Mouse (Mus musculus): Measurements from ENCODE around the gene Fam98c. TPM values are rescaled to one million over a fixed set of nuclear protein-coding genes. Genes with fewer than 3 reads are reported as not detected.

Fam98c gene
- total RNA-seq, 2 experiments from 2014 or later: 11.9 to 13.7 TPM

DNA sequence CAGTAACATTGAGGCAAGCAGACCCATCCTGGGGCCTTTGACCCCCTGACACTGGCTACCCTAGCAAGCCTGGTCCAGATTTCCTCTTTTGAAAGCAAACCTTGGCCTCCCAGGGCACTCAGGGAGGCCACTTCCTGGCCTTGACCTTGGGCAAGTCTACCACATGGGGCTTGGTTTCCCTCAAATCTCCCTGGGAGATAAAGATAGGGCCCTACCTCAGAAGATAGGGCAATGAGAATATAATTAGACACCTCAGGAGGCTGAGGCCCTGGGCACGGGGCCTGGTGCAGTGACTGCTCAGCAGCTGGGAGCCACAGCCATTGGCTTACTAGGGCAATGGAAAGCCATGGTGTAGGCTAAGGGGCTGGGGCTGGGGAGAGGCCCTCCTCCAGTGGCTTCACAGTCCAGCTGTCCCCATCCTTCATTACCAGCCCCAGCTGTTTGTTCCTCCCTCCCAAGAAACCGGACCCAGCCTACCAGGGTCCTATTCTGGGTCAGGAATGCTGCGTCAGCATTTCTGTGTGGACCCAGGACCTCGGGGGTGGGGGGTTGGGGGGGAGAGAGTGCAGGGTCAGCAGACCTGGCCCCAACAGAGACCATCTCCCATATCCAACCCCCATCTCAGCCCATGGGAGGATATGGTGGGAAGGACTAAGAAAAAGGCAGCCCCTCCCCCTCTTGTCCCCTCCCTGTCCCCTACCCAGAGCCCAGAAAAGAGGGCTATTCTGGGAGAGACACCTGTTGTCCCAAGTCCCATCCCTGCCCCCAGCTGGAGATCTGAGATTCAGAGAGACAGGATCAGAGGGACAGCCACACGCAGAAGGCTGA lies 32.3 kb downstream of the Fam98c start:
- intact Hi-C loops (cut with DNase I): no loop called here
- DNase-seq: no peak

- intact Hi-C loops (cut with DNase I): no loop called here
- no peak for DNase-seq
These were observed 33.2 kb downstream of the Fam98c start for GRCm38 (mm10) chr7:29122821-29123220.

DNA sequence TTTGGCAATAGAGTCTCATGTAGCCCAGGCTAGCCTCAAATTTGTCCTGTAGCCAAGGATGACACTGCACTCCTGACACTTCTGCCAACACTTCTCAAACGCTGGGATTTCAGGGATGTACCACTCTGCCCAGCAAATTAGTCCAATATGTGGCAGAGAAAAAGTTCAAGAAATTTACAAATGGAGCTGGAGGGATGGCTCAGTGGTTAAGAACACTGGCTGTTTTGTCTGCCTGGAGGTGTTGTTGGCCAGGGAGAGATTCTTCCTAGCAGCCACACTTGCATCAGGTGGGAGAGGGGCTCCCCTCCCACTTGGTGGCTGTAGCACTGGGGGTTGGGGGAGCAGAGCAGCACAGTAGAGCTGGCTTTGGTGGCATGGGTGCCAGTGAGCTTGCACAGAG lies 36.5 kb downstream of the Fam98c start:
- intact Hi-C loops (cut with DNase I): no loop called here
- DNase-seq: no peak

DNA sequence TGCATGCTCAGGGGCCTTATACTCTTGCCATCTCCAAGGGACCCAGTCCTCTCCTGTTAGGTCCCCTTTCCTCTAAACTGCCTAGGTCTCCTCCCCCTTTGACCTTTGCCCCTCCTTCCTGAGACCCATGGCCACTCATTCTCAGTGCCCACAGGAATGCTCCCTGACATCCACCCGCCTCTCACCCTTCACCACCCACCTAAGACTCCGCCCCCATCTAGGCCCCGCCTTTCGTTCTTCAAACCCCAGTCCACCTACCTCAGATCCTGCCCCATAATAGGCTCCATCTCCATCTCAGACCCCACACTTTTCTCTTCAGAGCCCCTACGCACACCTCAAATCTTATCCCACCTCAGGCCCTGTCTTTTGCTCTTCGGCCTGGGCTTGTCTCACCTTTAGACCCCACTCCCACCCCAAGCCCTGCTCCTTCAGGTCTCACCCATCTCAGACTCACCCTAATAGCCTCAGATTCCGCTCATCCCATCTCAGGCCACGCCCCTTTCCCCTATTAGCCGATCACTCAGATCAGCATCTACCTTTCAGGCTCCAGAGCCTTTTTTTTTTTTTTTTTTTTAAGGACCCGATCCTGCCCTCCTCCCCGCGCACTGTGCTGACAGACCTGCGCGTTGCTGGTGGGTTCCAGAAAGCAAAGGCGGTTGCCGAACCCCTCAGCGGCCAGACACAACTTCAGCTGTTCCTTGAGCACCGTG lies 37.7 kb downstream of the Fam98c start:
- DNase-seq: no peak
- intact Hi-C loops (cut with DNase I): no loop called here

GRCm38 (mm10) chr7:29108992-29109955 lies 46.8 kb downstream of the Fam98c start:
- intact Hi-C loops (cut with DNase I): no loop called here
- DNase-seq: peak; percentile 51 to 55

Other genes with a start within 250 kb of the Fam98c start
- 100 to 1,000 TPM; 110 to 127 TPM for gene Actn4, start 193.9 kb downstream of the Fam98c start, total RNA-seq (2021)
- gene Eif3k, start 174.4 kb downstream of the Fam98c start, total RNA-seq (2021): 100 to 1,000 TPM; 157 to 159 TPM
- gene Map4k1, start 174.2 kb downstream of the Fam98c start, total RNA-seq (2021): 1 to 10 TPM in 1 of 2 experiments, under 1 TPM in 1; 0.96 to 2.4 TPM
- under 1 TPM; 0.05 TPM for gene Ryr1, start 31.1 kb downstream of the Fam98c start, total RNA-seq (2021)
- 1 to 10 TPM; 1.0 to 2.0 TPM for gene Rasgrp4, start 21.4 kb downstream of the Fam98c start, total RNA-seq (2021)
- 1 to 10 TPM; 1.0 to 1.3 TPM for gene Ggn, start 14.0 kb upstream of the Fam98c start, total RNA-seq (2021)
- gene Spred3, start 14.2 kb upstream of the Fam98c start, total RNA-seq (2021): 1 to 10 TPM in 1 of 2 experiments, under 1 TPM in 1; 0.95 to 1.5 TPM
- 100 to 1,000 TPM; 142 to 149 TPM for gene Psmd8, start 24.5 kb upstream of the Fam98c start, total RNA-seq (2021)
- gene Catsperg1, start 57.8 kb upstream of the Fam98c start, total RNA-seq (2021): under 1 TPM; 0.32 to 0.60 TPM
- gene Kcnk6, start 76.3 kb upstream of the Fam98c start, total RNA-seq (2021): 1 to 10 TPM; 3.8 to 4.4 TPM
- 10 to 100 TPM; 62.0 to 68.3 TPM for gene Yif1b, start 82.1 kb upstream of the Fam98c start, total RNA-seq (2021)
- 1 to 10 TPM; 2.0 to 2.2 TPM for gene 2200002D01Rik, start 92.2 kb upstream of the Fam98c start, total RNA-seq (2021)
- 10 to 100 TPM; 39.2 to 42.9 TPM for gene Spint2, start 125.7 kb upstream of the Fam98c start, total RNA-seq (2021)
- 10 to 100 TPM; 13.2 to 15.4 TPM for gene Ppp1r14a, start 133.1 kb upstream of the Fam98c start, total RNA-seq (2021)
- gene Dpf1, start 147.7 kb upstream of the Fam98c start, total RNA-seq (2021): 1 to 10 TPM in 1 of 2 experiments, under 1 TPM in 1; 0.19 to 1.2 TPM

All from heart, postnatal 14 days (tissue).